Mouse (Mus musculus): ENCODE measurements around the gene Immp2l. TPM values are rescaled to one million over a fixed set of nuclear protein-coding genes. Genes with fewer than 3 reads are reported as not detected.
A peak's percentile ranks its signal among the peaks of the same experiment; 100 is the strongest.
"Not testable (repeated sequence)": the region's sequence is repeated elsewhere in the genome, so short reads cannot be mapped to it uniquely, and the experiment has no call there.

Gene Immp2l
- polyA plus RNA-seq (2016; fragmentation: Nextera tagmentation; extraction: Ambion mirVana) = 9.9 and 10.6 TPM in 2 replicates

- 4% methylated on average over 61 of the region's 68 CpGs for WGBS
- peak within 1 kb of the TSS; percentile 82 for H3K9ac ChIP-seq
- no peaks in the 10 kb centered on the region for H3K36me3 ChIP-seq
- H3K4me2 ChIP-seq (replicated peaks) = peak within 1 kb of the TSS; percentile 75
- peaks cover 5% of the 10 kb centered on the region for H3K4me1 ChIP-seq
- H3K27me3 ChIP-seq = no peaks in the 10 kb centered on the region
- no peaks in the 10 kb centered on the region for H3K9me3 ChIP-seq (replicated peaks)
- peak; percentile 96 for ATAC-seq (ENCODE audit: low FRiP score)
- peak within 1 kb of the TSS; percentile 69 for H3K4me3 ChIP-seq
- peak within 1 kb of the TSS; percentile 30; the same call in 1 of the 2 replicates for H3K27ac ChIP-seq
Measured at GRCm38 (mm10) chr12:41023511-41024421, at the start of gene Immp2l. Immp2l (plus strand) TSS chr12:41024090.

DNA sequence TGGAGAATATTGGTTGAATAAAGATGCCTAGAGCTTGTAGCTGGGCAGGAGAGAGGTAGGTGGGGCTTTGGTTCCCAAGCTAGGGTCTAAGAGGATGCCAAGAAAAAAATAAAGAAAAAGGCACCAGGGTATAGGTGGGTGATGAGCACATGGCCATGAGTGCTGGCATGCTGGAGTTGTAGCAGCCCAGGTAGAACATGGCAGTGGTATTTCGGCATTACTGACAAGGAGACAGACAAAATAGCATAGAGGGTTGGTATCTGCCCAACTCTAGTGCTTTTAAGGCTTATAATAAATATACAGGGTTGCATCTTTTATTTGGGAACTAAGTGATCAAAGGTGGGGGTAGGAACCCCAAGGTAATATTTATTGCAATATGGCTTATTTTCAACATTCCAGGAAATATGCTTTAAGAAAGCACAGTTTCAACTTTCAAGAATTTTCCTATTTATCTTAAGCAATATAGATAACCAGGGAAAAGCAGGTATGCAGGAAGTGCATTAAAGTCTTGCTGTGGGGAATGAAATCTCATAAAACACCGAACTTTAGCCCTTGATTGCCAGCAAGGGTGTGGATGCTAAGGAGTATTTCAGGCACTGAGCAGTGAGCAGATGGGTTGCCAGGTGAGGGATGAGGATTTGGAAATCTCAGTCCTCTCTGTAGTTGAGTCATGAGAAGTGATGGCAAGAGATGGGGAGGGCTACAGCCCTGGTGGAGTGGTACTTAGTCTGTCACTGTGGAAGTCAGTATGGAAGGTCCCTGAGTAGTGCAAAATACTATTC, 45.0 kb upstream of the Immp2l start:
- Histone ChIP-seq H3K27ac (no peak overlapping the region), H3K27me3 (no peaks in the 10 kb centered on the region), H3K36me3 (no peaks in the 10 kb centered on the region), H3K4me1 (no peaks in the 10 kb centered on the region), H3K9ac (no peak overlapping the region), H3K4me2 (replicated peaks) (no peak overlapping the region), H3K9me3 (replicated peaks) (no peaks in the 10 kb centered on the region), H3K4me3 (no peak overlapping the region)
- ATAC-seq (ENCODE audit: low FRiP score) = no peak
- WGBS = 85% methylated on average over 2 of the region's 2 CpGs

DNA sequence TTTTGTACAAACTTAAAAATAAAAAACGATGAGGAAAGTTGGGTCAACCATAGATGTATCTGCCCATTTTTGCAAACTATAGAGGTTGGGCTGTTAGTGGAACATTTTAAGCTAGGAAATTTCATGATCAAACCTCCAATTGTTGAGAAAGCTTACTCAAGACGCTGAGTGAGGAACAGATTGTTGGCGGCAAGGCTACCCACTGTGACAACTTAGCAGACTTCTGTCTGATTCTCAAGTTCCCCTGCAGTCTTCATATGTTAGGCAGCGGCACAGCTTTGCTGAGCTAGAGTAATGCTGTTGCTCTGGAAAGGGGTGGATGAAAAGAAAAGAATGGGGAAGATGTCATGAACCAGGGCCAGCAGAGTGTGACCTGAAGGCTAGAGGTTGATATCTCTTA, 44.2 kb upstream of the Immp2l start:
- WGBS = 76% methylated on average over 4 of the region's 4 CpGs
- Histone ChIP-seq H3K4me2 (replicated peaks) (no peak overlapping the region), H3K27me3 (no peaks in the 10 kb centered on the region), H3K4me3 (no peak overlapping the region), H3K4me1 (0 out of 2 replicates have a peak, but pooled peaks cover under 1% of the 10 kb centered on the region), H3K27ac (no peak overlapping the region), H3K9ac (no peak overlapping the region), H3K36me3 (no peaks in the 10 kb centered on the region), H3K9me3 (replicated peaks) (no peaks in the 10 kb centered on the region)
- no peak for ATAC-seq (ENCODE audit: low FRiP score)

DNA sequence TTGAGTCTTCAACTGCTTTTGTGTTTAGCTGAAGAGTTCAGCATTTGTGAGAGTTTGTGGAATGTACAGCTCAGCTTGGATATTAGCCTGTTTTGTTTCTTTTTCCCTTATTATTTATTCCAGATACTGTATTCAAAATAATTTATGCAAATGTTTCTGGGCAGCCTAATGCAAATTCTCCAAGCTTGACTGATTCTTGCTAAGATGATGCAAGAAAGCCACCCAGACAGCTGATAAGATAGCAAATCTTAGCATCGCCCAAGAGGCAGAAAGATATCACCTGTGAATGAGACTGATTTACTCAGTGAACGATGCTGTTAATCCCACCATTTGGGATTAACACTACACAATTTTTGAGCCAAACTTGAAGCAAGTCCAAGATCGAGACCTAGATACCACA, 43.7 kb upstream of the Immp2l start:
- Histone ChIP-seq H3K27ac (no peak overlapping the region), H3K4me3 (no peak overlapping the region)
- WGBS = 91% methylated on average over 3 of the region's 3 CpGs

GRCm38 (mm10) chr12:40983021-40983420, 40.9 kb upstream of the Immp2l start:
- no peak overlapping the region for H3K4me2 ChIP-seq (replicated peaks)
- no peaks in the 10 kb centered on the region for H3K9me3 ChIP-seq (replicated peaks)
- no peak overlapping the region for H3K4me3 ChIP-seq
- 65% methylated on average over 1 of the region's 1 CpGs for WGBS
- ATAC-seq (ENCODE audit: low FRiP score) = no peak
- H3K36me3 ChIP-seq = no peaks in the 10 kb centered on the region
- no peaks in the 10 kb centered on the region for H3K27me3 ChIP-seq
- no peak overlapping the region for H3K27ac ChIP-seq
- H3K9ac ChIP-seq = no peak overlapping the region
- H3K4me1 ChIP-seq = 0 out of 2 replicates have a peak, but pooled peaks cover 4% of the 10 kb centered on the region

More for the DNA sequence above, 43.7 kb upstream of the Immp2l start:
- 0 out of 2 replicates have a peak, but pooled peaks cover 4% of the 10 kb centered on the region for H3K4me1 ChIP-seq
- H3K36me3 ChIP-seq = no peaks in the 10 kb centered on the region
- ATAC-seq (ENCODE audit: low FRiP score) = no peak
- H3K4me2 ChIP-seq (replicated peaks) = no peak overlapping the region
- H3K27me3 ChIP-seq = no peaks in the 10 kb centered on the region
- no peak overlapping the region for H3K9ac ChIP-seq
- H3K9me3 ChIP-seq (replicated peaks) = no peaks in the 10 kb centered on the region

- ATAC-seq (ENCODE audit: low FRiP score) = no peak
- Histone ChIP-seq H3K4me3 (no peak overlapping the region), H3K27ac (no peak overlapping the region), H3K9ac (no peak overlapping the region), H3K36me3 (no peaks in the 10 kb centered on the region), H3K27me3 (no peaks in the 10 kb centered on the region), H3K4me2 (replicated peaks) (no peak overlapping the region), H3K4me1 (0 out of 2 replicates have a peak, but pooled peaks cover 4% of the 10 kb centered on the region), H3K9me3 (replicated peaks) (no peaks in the 10 kb centered on the region)
- WGBS = 10% methylated on average over 4 of the region's 4 CpGs
Measured at GRCm38 (mm10) chr12:40984735-40985134, 39.2 kb upstream of the Immp2l start.

- Histone ChIP-seq H3K9ac (no peak overlapping the region), H3K27me3 (no peaks in the 10 kb centered on the region), H3K4me1 (0 out of 2 replicates have a peak, but pooled peaks cover 4% of the 10 kb centered on the region), H3K4me2 (replicated peaks) (no peak overlapping the region), H3K9me3 (replicated peaks) (no peaks in the 10 kb centered on the region), H3K36me3 (no peaks in the 10 kb centered on the region), H3K4me3 (no peak overlapping the region), H3K27ac (no peak overlapping the region)
- ATAC-seq (ENCODE audit: low FRiP score) = no peak
- 65% methylated on average over 4 of the region's 4 CpGs for WGBS
Measured at GRCm38 (mm10) chr12:40985791-40986190, 38.1 kb upstream of the Immp2l start.

DNA sequence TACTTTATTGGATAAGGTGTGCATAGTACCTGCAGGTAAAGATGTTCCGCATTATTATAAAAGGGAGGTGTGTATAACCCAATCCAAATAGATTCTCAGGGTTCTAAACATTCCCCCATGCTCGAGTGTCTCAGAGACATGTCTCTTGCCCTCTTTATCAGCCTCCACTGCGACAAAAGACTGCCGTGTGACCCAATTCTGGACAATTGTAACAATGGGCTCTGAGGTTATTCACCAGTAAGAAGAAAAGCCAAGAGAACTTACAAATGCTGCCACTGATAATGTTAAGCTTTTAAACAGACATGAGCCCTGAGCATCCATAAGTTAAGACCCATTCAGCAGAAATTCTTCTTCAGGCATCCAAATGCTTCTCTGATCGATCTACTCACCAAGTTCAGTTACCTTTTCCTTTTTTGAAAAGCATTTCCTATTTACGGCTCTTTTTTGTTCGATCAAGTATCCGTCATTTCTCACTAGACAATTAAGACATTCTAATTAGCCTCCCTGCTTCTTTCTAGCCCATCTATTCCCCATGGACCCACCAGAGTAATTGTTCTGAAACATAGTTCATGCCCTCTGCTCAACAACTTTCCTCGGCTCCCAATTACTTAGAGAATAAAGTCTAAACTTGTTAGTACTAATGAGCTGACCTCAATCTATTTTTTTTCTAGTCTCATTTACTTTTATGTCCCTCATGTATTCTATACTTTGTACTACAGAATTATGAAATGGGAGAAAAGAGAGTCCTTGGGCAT, 35.4 kb upstream of the Immp2l start:
- Histone ChIP-seq H3K4me3 (no peak overlapping the region), H3K9me3 (replicated peaks) (no peaks in the 10 kb centered on the region), H3K36me3 (no peaks in the 10 kb centered on the region), H3K9ac (no peak overlapping the region), H3K27me3 (no peaks in the 10 kb centered on the region), H3K4me1 (0 out of 2 replicates have a peak, but pooled peaks cover 4% of the 10 kb centered on the region), H3K27ac (no peak overlapping the region), H3K4me2 (replicated peaks) (no peak overlapping the region)
- 80% methylated on average over 9 of the region's 9 CpGs for WGBS
- ATAC-seq (ENCODE audit: low FRiP score) = no peak

DNA sequence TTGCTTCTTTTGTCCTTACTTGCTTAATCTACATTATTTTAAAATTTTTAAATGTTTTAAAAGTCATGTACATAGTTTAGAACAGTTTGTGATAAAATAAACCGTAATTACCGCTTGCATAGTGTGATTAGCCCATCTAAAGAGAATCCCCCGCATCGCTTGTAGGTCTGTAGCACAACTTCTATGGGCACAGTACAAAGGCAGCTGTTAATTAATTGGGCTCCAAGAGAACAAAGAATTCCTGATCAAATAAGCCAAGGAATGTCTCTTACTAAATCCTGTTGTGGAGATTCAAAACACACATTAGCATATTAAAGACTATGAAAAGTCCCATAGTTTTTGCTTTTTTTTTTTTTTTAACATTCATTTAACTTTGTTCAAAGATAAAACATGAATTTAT, 32.2 kb upstream of the Immp2l start:
- H3K36me3 ChIP-seq = no peaks in the 10 kb centered on the region

GRCm38 (mm10) chr12:40992237-40992636, 31.7 kb upstream of the Immp2l start:
- not testable (repeated sequence) for H3K9me3 ChIP-seq (replicated peaks); H3K36me3 ChIP-seq; ATAC-seq (ENCODE audit: low FRiP score); H3K9ac ChIP-seq; H3K27ac ChIP-seq; H3K4me3 ChIP-seq; H3K4me1 ChIP-seq; H3K27me3 ChIP-seq; H3K4me2 ChIP-seq (replicated peaks)
- 82% methylated on average over 1 of the region's 1 CpGs for WGBS

More for the DNA sequence above, 32.2 kb upstream of the Immp2l start:
- no peaks in the 10 kb centered on the region for H3K27me3 ChIP-seq
- no peaks in the 10 kb centered on the region for H3K4me1 ChIP-seq
- no peaks in the 10 kb centered on the region for H3K9me3 ChIP-seq (replicated peaks)
- WGBS = 71% methylated on average over 4 of the region's 4 CpGs
- H3K9ac ChIP-seq = no peak overlapping the region
- H3K4me2 ChIP-seq (replicated peaks) = no peak overlapping the region
- ATAC-seq (ENCODE audit: low FRiP score) = no peak
- no peak overlapping the region for H3K4me3 ChIP-seq
- H3K27ac ChIP-seq = no peak overlapping the region

DNA sequence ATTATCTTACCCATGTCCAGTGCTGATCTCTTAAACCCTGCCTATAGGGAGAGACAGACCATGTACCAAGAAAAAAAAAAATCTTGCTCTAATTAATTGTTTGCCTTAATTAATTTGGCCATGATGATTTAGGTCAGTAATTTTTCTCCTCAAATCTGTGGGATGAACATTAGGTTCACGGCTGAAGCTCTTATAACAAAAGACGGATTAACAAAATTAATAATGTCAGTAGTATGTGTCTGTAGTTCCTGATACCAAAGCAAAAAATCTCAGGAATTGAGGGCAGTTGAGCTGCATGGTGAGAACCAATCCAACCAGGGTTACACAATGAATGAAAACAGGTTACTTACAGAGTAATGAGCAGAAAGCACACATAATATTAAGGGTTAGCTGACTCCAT, 29.0 kb upstream of the Immp2l start:
- Histone ChIP-seq H3K9me3 (replicated peaks) (no peaks in the 10 kb centered on the region), H3K27me3 (no peaks in the 10 kb centered on the region), H3K4me3 (no peak overlapping the region), H3K27ac (no peak overlapping the region), H3K9ac (no peak overlapping the region), H3K36me3 (no peaks in the 10 kb centered on the region), H3K4me2 (replicated peaks) (no peak overlapping the region), H3K4me1 (no peaks in the 10 kb centered on the region)
- ATAC-seq (ENCODE audit: low FRiP score) = no peak
- WGBS = 88% methylated on average over 2 of the region's 2 CpGs
